Comparison of ENCODE assay signal across 20 mouse cellular contexts in the genomic region with DNA sequence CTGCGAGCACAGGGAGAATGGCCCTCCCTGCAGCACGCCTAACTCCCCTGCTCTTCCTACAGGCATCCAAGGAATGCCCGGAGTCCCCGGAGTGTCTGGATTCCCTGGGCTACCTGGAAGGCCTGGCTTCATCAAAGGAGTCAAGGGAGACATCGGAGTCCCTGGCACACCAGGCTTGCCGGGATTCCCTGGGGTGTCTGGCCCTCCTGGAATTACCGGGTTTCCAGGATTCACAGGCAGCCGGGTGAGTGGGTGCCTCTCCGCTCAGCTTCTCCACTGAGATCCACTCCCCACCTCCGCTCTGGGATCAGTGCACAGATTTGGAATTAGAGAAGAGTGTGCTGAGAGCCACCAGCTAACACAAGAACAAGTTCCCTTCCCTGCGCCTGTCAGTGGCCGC. TPM values are rescaled to one million over a fixed set of nuclear protein-coding genes. Genes with fewer than 3 reads are reported as not detected.
DNase-seq lines count a peak whose midpoint lies in the region; TF ChIP-seq lines count a peak whose summit lies in the region.
"Had no signal": no experiment of that assay in that cellular context is flagged by ENCODE, and none has a peak within 500 bp of the region (broad histone marks: within the 10 kb centered on the region; RNA-seq: fewer than 3 reads in every experiment).

No protein-coding gene starts in this region.

- TF ChIP-seq CTCF in layer of hippocampus, adult 2 months (conservative IDR thresholded peaks at IDR 0.05): no peak

- H3K9ac ChIP-seq in ES-E14 (ENCODE audit: insufficient read depth, low read depth, low read length, poor library complexity, severe bottlenecking): peak overlapping the region; percentile 21; the same call in 1 of the 2 replicates
- H3K9ac ChIP-seq: hindbrain, embryonic 12.5 days; limb, embryonic 13.5 days; liver, embryonic 14.5 days; lung, embryonic 15.5 days had no signal

- peaks cover 0 to 9% of the 10 kb centered on the region in 2 experiments; a peak in 1 of 4 replicates for H3K4me1 ChIP-seq in ES-E14 (ENCODE audit: control insufficient read depth in 2 of 2, insufficient read depth in 2 of 2, low read length in 2 of 2, poor library complexity in 1 of 2)
- H3K4me1 ChIP-seq: hindbrain, embryonic 12.5 days; limb, embryonic 13.5 days; lung, embryonic 15.5 days had no signal

- no peak overlapping the region for H3K27ac ChIP-seq in layer of hippocampus, adult 2 months
- H3K27ac ChIP-seq in ES-E14 (ENCODE audit: insufficient read depth, low read depth, low read length, poor library complexity, severe bottlenecking): no peak overlapping the region
- H3K27ac ChIP-seq: hindbrain, embryonic 12.5 days; limb, embryonic 13.5 days; liver, embryonic 14.5 days; lung, embryonic 15.5 days had no signal

- no peaks in the 10 kb centered on the region for H3K36me3 ChIP-seq in ES-E14 (ENCODE audit: control insufficient read depth, insufficient read depth, low read length, poor library complexity, severe bottlenecking)

- no peak overlapping the region for H3K4me3 ChIP-seq in layer of hippocampus, adult 2 months
- peak overlapping the region in 1 of 2 experiments; percentile 12; a peak in 2 of 4 replicates for H3K4me3 ChIP-seq in ES-E14 (ENCODE audit: insufficient read depth in 1 of 2, low read depth in 1 of 2, low read length in 2 of 2, poor library complexity in 1 of 2, severe bottlenecking in 1 of 2)
- H3K4me3 ChIP-seq: hindbrain, embryonic 12.5 days; limb, embryonic 13.5 days; lung, embryonic 15.5 days had no signal

- no peaks in the 10 kb centered on the region for H3K9me3 ChIP-seq in ES-E14 (ENCODE audit: control insufficient read depth, insufficient read depth, low read depth, low read length)
- H3K9me3 ChIP-seq: hindbrain, embryonic 12.5 days; limb, embryonic 13.5 days; lung, embryonic 15.5 days had no signal

- DNase-seq in layer of hippocampus, adult 2 months (ENCODE audit: low spot score in 2 of 2): peak; percentile 33 to 47
- no peak for DNase-seq in layer of hippocampus, postnatal 10 days (ENCODE audit: low spot score in 2 of 2)
- DNase-seq in ES-E14 (ENCODE audit: low read depth, low spot score): peak; percentile 17
- peak; percentile 84 for DNase-seq in brain, adult 2 months (ENCODE audit: low read depth, low spot score)
- peak; percentile 60 to 75 for DNase-seq in right cerebral cortex, postnatal 36 days (ENCODE audit: low spot score in 2 of 2)
- DNase-seq in urinary bladder, postnatal 36 days (ENCODE audit: low spot score in 2 of 2): no peak
- no peak for DNase-seq in kidney, adult 11 months
- DNase-seq: adrenal gland, postnatal 36 days; cerebellum, adult 18-20 months; cerebellum, postnatal 25 days; gastrocnemius, postnatal 25 days; heart, postnatal 14 days; kidney, adult 8-10 months; kidney, postnatal 14 days; lung, postnatal 4 days; spleen, adult 18-20 months had no signal

- in situ Hi-C loops in ES-E14 (cut with MboI; ENCODE audit: low sequenced_read_pairs in 2 of 2, unreplicated experiment in 2 of 2): loop anchor here in 1 of 2 experiments (10.0 kb wide), 1 partner anchor 267 kb away; a partner anchor contains a TSS

TF ChIP-seq in ES-E14, 5 proteins besides CTCF, POLR2A, EP300 and RAD21:
- TF ChIP-seq MAFK (IDR thresholded peaks at IDR 0.05; ENCODE audit: insufficient read depth, low read depth, low read length) (no peak), ZNF384 (IDR thresholded peaks at IDR 0.05; ENCODE audit: low read depth, low read length) (no peak), ZC3H11A (IDR thresholded peaks at IDR 0.05; ENCODE audit: borderline replicate concordance, low read depth, low read length) (no peak), HCFC1 (IDR thresholded peaks at IDR 0.05; ENCODE audit: borderline replicate concordance, insufficient read depth, low read length) (no peak), CHD2 (IDR thresholded peaks at IDR 0.05; ENCODE audit: low read depth, low read length) (no peak)

RNA-seq across cellular contexts. Expression of a gene that starts 40.6 kb away (rescaled TPM):
- not detected for total RNA-seq in layer of hippocampus, adult 2 months (2021)
- under 1 TPM; 0.71 to 0.94 TPM for total RNA-seq in layer of hippocampus, postnatal 10 days (2021)
- total RNA-seq in ES-E14 (2012; rRNA removed): 0.74 and 2.2 TPM in 2 replicates

RNA-seq across cellular contexts. Expression of a gene that starts 59.4 kb away (rescaled TPM):
- 10 to 100 TPM; 62.7 to 69.0 TPM for total RNA-seq in layer of hippocampus, adult 2 months (2021)
- total RNA-seq in layer of hippocampus, postnatal 10 days (2021): 10 to 100 TPM; 52.7 to 67.3 TPM
- total RNA-seq in ES-E14 (2012; rRNA removed): 42.7 and 55.2 TPM in 2 replicates

Comparison
In these comparisons a context has a peak if more than half of its experiments do, and no peak if none do; other contexts are left out.
1. DNase-seq: peak in layer of hippocampus, adult 2 months (2 of 2), ES-E14 (single experiment), brain, adult 2 months (single experiment) and right cerebral cortex, postnatal 36 days (2 of 2); none in layer of hippocampus, postnatal 10 days (0 of 2), urinary bladder, postnatal 36 days (0 of 2) and kidney, adult 11 months (single experiment).